Mouse (Mus musculus) layer of hippocampus, adult 9-10 months (tissue): ENCODE data around the gene Pde7b.

Experiments used
- DNase-seq: peaks from one replicate; pipeline ENCODE4 v3.0.0; 2022; ENCODE audit warnings: low spot score

Gene Pde7b

GRCm38 (mm10) chr10:20654187-20654586, 70.7 kb downstream of the Pde7b start:
- DNase-seq: no peak

DNA sequence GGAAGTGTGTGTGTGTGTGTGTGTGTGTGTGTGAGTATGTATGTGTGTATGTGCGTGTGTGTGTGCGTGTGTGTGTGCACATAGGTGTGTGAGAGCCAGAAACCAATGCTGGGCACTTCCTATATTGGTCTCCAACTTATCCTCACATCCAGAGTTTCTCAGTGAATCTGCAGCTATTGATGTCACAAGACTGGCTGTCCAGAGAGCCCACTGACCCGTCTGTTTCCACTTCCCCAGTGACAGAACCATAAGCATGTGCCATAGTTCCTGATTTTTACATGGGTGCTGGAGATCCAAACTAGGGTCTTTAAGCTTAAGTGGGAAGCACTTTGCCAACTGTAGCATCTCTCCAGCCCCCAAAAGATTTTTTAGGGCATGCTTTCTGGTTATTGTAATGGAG, 71.6 kb downstream of the Pde7b start:
- no peak for DNase-seq

- DNase-seq: no peak
Observed at GRCm38 (mm10) chr10:20636381-20636780, 88.5 kb downstream of the Pde7b start.

- no peak for DNase-seq
Observed at GRCm38 (mm10) chr10:20633085-20633415, 91.8 kb downstream of the Pde7b start.

DNA sequence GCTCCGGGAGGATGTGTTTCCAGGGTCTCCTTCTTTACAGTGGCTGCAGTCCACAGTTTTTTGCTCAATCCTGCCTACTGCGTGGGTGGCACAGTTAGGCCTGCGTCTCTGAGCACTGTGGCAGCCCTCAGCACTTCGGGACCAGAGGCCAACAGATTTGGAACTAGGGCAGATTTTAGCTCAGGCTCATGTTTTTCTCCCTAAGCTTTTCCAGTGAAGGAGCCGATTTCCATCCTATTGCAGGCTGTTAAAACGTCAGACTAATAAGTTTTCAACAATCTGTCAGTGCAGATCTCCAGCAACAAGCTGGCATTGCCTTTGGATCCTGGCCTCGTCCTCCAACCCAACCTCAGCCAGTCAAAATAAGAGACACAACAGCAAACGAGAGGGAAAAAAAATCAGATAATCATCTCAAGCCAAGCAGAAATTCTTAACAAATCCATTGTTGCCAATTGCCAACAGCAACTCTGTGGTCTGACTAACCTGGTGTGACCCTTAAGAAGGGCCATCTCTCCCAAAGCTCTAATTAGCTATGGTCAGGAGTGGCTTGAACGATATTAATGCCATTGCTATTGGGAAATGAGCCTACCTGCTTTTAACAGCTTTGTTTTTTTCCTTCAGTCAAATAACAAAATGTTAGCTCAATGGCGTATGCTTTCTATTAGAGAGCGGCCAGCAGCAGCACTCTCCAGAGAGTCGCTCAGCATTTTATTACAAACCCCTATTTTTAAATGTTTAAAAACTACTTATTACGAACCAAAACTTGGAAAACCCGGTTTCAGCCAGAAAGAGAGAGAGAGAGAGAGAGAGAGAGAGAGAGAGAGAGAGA, 92.4 kb downstream of the Pde7b start:
- peak; percentile 12 for DNase-seq

- DNase-seq: no peak
Observed at GRCm38 (mm10) chr10:20630122-20630521, 94.8 kb downstream of the Pde7b start.

DNA sequence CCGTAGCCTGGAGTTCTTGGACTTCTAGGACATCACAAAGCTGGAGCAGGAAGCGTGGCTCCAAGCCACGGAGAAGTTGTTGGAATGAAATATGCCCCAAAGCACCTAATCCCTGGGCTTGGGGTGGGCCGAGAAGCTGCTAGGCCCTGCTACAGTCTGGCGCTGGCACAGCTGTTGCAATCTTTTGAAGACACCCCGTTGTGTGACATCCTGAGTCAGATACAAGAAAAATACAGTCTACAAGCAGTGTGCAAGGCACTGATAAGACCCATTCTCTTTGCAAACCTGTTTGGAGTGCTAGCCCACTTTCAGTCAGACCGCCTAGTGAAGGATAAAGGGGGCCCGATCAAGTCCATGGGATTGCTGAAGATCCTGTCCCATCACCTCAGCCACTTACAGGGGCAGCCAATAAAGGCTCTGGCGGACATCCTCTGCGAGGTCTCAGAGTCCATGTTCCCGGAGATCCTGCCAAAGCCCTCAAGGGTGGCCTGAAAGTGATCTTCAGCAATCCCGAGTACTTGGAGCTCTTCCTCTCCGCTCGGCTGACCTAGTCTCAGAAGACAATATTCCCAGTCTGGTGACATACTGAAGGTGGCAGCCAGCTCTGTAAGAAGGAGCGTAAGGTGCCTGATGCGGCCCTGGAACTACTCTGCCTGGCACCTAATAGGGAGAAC, 99.0 kb downstream of the Pde7b start:
- no peak for DNase-seq

- DNase-seq: no peak
Observed at GRCm38 (mm10) chr10:20621661-20622454, 103.0 kb downstream of the Pde7b start.

GRCm38 (mm10) chr10:20606007-20606406, 118.9 kb downstream of the Pde7b start:
- DNase-seq: no peak

DNA sequence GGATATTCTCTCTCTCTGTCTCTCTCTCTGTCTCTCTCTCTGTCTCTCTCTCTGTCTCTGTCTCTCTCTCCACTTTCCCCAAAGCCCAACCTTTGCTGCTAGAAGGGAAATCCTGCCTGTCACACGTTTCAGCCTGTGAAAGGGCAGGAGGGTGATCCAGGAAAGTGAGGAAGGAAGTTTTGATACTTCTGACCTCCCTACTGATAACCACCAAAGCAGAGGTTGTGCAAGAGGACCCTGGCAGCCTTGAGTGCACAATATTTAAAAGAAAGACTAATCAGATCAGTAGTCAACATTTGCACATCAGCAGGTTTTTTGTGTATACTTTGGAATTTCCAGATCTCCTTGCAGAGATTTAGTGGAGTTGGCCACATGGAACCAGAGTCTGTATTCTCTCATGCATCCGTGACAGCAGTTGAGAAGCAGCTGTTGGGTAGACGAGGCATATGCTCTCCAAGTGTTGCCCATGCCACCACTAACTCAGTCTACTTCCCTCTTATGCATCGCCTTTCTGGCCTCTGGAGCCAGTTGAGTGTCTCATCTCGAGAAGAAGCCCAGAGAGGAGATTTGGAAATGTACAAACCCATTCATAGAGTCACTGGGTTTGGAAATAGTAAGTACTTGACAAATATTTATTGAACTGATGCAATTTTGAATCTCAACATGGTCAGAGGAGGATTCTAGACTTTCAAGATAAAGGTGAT, 129.6 kb downstream of the Pde7b start:
- no peak for DNase-seq

- no peak for DNase-seq
Observed at GRCm38 (mm10) chr10:20594015-20594414, 130.9 kb downstream of the Pde7b start.

- no peak for DNase-seq
Observed at GRCm38 (mm10) chr10:20590100-20590499, 134.8 kb downstream of the Pde7b start.

DNA sequence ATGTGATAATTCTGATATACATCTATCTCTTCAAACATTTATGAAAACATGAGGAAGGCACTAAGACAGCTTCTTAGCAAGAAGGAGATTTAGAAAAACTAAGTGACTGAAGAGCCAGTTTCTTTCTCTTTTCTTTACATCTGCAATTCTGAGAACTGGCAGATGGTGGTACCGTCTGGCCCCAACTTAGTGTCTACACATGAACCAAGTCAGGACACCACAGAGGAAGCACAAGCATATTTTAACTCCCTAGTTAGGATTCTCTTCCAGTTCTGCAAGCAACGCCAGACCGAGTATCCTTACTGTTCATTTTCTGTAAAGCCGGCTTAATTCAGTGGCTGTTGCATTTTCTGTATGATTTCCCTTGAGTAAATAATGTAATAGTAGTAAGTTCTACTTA, 138.9 kb downstream of the Pde7b start:
- peak; percentile 22 for DNase-seq

DNA sequence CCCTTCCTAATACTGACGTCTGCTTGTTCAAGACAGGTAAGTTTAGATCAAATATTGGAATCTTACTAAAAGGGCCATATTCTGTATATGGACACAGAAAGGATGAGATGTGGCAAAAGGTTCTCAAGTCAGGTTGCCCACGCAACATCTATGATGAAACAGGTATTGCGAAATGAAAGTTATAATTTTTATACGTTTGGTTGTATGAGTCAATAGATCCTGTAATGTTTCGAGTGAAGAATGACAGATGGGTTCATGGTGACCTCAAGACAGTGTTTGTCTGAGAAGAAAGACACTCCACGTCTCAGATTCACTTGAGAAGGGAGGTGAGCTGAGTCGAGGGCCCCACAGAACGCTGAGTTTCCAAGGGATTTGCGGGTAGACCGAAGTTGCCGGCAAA, 149.9 kb downstream of the Pde7b start:
- no peak for DNase-seq

DNA sequence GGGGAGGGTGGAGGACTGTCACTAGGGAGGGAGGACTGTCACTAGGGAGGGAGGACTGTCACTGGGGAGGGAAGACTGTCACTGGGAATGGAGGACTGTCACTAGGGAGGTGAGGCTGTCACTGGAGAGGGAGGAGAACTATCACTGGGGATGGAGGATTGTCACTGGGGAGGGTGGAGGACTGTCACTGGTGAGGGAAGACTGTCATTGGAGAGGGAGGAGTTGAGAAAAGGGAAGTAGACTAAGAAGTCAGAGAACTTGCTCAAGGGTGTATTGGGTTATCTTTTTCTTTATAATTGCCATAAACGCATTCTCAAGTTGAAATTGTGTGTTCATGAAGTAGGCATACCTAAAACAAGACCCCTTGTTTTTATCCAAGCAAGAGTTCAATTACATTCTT, 150.5 kb downstream of the Pde7b start:
- DNase-seq: no peak

- no peak for DNase-seq
Observed at GRCm38 (mm10) chr10:20571521-20571920, 153.4 kb downstream of the Pde7b start.

- DNase-seq: no peak
Observed at GRCm38 (mm10) chr10:20568630-20569029, 156.2 kb downstream of the Pde7b start.

DNA sequence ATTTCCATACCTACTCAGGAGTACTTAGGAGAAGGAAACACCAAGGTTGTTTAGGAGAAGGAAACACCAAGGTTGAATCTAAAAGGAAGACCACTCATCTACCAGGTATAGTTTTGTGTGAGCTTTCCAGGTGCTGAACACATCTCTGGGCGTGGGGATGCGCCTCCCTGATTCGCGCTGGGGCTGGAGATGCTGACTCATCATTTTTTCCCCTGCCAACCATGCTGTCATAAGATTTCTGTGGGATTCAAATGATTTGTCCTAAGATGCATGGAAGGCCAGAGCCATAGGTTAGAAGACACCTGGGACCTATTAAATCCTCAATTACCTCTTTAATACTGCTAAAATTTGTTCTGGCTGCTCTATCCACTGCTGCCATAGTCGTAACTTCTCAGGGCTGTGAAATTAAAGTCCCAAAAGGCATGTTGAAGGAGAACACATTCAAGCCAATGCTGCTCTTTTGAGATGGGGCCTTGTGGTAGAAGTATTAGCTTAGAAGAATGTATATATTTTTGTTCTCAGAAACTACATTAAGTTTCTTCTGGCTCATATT, 157.1 kb downstream of the Pde7b start:
- no peak for DNase-seq

GRCm38 (mm10) chr10:20556477-20556876, 168.4 kb downstream of the Pde7b start:
- no peak for DNase-seq

DNA sequence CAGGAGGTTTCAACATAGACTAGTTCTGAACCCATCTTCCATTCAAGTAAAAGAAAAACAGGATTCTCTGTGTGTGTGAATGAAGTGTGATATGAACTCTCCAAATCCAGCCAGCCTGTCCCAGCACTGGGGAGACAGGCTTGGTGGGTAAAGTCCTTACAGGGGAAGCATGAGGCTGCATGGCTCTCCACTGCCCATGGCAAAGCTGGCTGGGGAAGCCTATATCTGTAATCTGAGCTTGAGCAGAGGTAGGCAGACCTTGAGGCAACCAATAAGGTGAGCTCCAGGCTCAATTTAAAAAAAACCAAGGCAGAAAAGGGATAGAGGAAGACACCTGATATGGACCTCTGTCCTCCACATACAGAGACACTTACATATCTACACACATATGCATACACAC, 173.5 kb downstream of the Pde7b start:
- DNase-seq: no peak

- no peak for DNase-seq
Observed at GRCm38 (mm10) chr10:20550771-20551170, 174.1 kb downstream of the Pde7b start.

GRCm38 (mm10) chr10:20550161-20550560, 174.7 kb downstream of the Pde7b start:
- DNase-seq: no peak
